Mouse (Mus musculus) embryo, embryonic 10 days (tissue): ENCODE data around the gene Serpinf2.
"Not testable (repeated sequence)": the region's sequence is repeated elsewhere in the genome, so short reads cannot be mapped to it uniquely, and the experiment has no call there.

ENCODE experiments used
- DNase-seq: peaks from one replicate; pipeline ENCODE4 v3.0.0-alpha.2; 2015; ENCODE audit warnings: low spot score

The Serpinf2 gene

DNA sequence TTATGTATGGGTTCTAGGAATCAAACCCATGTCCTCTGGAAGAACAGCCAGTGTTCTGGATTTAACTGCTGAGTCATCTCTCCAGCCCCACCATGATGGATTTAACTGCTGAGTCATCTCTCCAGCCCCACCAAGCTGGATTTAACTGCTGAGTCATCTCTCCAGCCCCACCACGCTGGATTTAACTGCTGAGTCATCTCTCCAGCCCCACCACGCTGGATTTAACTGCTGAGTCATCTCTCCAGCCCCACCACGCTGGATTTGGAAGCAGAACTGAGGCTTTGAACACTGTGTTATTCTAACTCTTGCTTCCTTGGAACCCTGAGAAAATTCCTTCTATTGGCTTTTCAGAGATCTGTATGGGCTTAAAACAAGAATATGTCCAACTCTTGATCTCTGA, 55.9 kb downstream of the Serpinf2 start:
- not testable (repeated sequence) for DNase-seq
